Mouse (Mus musculus) monocyte, adult 2 months (primary cell): ENCODE results near the gene Disp1.

Experiments
- DNase-seq, 2 experiments: peaks; one replicate each; pipeline ENCODE4 v3.0.0; 2022; ENCODE audit warnings: low spot score in 2 of 2, low read depth in 1 of 2

Disp1 gene

GRCm38 (mm10) chr1:183220796-183221718, at the start of gene Disp1:
Gene Disp1, minus strand, starts transcription at chr1:183221522.
- DNase-seq: peak; percentile 14 to 54

GRCm38 (mm10) chr1:183267666-183268065, 46.3 kb upstream of the Disp1 start:
- no peak for DNase-seq

- peak; percentile 36 to 45 for DNase-seq
Observed at GRCm38 (mm10) chr1:183265921-183266467, 44.7 kb upstream of the Disp1 start.

- peak; percentile 64 to 72 for DNase-seq
Observed at GRCm38 (mm10) chr1:183264145-183265008, 43.1 kb upstream of the Disp1 start.

GRCm38 (mm10) chr1:183252574-183252973, 31.3 kb upstream of the Disp1 start:
- DNase-seq: no peak

GRCm38 (mm10) chr1:183251818-183252217, 30.5 kb upstream of the Disp1 start:
- DNase-seq: no peak

- DNase-seq: no peak
Observed at GRCm38 (mm10) chr1:183250612-183251011, 29.3 kb upstream of the Disp1 start.

- no peak for DNase-seq
Observed at GRCm38 (mm10) chr1:183248144-183248543, 26.8 kb upstream of the Disp1 start.

- no peak for DNase-seq
Observed at GRCm38 (mm10) chr1:183243293-183243692, 22.0 kb upstream of the Disp1 start.

- no peak for DNase-seq
Observed at GRCm38 (mm10) chr1:183237901-183238300, 16.6 kb upstream of the Disp1 start.

GRCm38 (mm10) chr1:183236460-183236859, 15.1 kb upstream of the Disp1 start:
- no peak for DNase-seq

- no peak for DNase-seq
Observed at GRCm38 (mm10) chr1:183233679-183234174, 12.4 kb upstream of the Disp1 start.

- DNase-seq: no peak
Observed at GRCm38 (mm10) chr1:183232985-183233678, 11.8 kb upstream of the Disp1 start.

- DNase-seq: no peak
Observed at GRCm38 (mm10) chr1:183227469-183227868, 6.1 kb upstream of the Disp1 start.

- DNase-seq: no peak
Observed at GRCm38 (mm10) chr1:183219021-183219420, 2.3 kb downstream of the Disp1 start.

- DNase-seq: no peak
Observed at GRCm38 (mm10) chr1:183216691-183217090, 4.6 kb downstream of the Disp1 start.

- no peak for DNase-seq
Observed at GRCm38 (mm10) chr1:183215706-183216105, 5.6 kb downstream of the Disp1 start.

GRCm38 (mm10) chr1:183213850-183214249, 7.5 kb downstream of the Disp1 start:
- no peak for DNase-seq

GRCm38 (mm10) chr1:183212757-183213211, 8.5 kb downstream of the Disp1 start:
- no peak for DNase-seq

- DNase-seq: no peak
Observed at GRCm38 (mm10) chr1:183210115-183210514, 11.2 kb downstream of the Disp1 start.

- no peak for DNase-seq
Observed at GRCm38 (mm10) chr1:183207623-183208022, 13.7 kb downstream of the Disp1 start.
